Mouse (Mus musculus) midbrain, embryonic 16.5 days (tissue): ENCODE results near the gene Zfr. TPM values are rescaled to one million over a fixed set of nuclear protein-coding genes. Genes with fewer than 3 reads are reported as not detected.
"Not testable (repeated sequence)": the region's sequence is repeated elsewhere in the genome, so short reads cannot be mapped to it uniquely, and the experiment has no call there.

ENCODE experiments used
- ATAC-seq: fragments of 200-750 bp; cut with Nextera tagmentation; 2 replicates; pipeline ENCODE4 v1.8.0; 2017; ENCODE audit warnings: moderate TSS enrichment
- H3K27ac ChIP-seq: fragments of 300-500 bp; sonication (generic); 2 replicates; pipeline ENCODE4 v1.5.1; 2014; ENCODE audit warnings: mild to moderate bottlenecking, low read length, mixed read lengths
- H3K27me3 ChIP-seq: fragments of 300-500 bp; sonication (generic); 2 replicates; pipeline ENCODE4 v1.6.1; 2014; ENCODE audit warnings: low read depth, low read length, mixed read lengths; ENCODE audit not compliant: control insufficient read depth, insufficient read depth
- H3K36me3 ChIP-seq: fragments of 300-500 bp; sonication (generic); 2 replicates; pipeline ENCODE4 v1.6.1; 2014; ENCODE audit warnings: mild to moderate bottlenecking, low read length, moderate library complexity, mixed read lengths; ENCODE audit not compliant: control insufficient read depth, insufficient read depth
- H3K4me1 ChIP-seq: fragments of 300-500 bp; sonication (generic); 2 replicates; pipeline ENCODE4 v1.6.1; 2014; ENCODE audit warnings: mild to moderate bottlenecking, low read length, mixed read lengths; ENCODE audit not compliant: control insufficient read depth, insufficient read depth
- H3K4me2 ChIP-seq: fragments of 300-500 bp; sonication (generic); 2 replicates; pipeline ENCODE4 v1.6.1; 2014; ENCODE audit warnings: mild to moderate bottlenecking, low read length, mixed read lengths
- H3K4me3 ChIP-seq: fragments of 300-500 bp; sonication (generic); 2 replicates; pipeline ENCODE4 v1.5.1; 2014; ENCODE audit warnings: low read depth, mild to moderate bottlenecking, low read length, moderate library complexity, mixed read lengths
- H3K9ac ChIP-seq: fragments of 300-500 bp; sonication (generic); 2 replicates; pipeline ENCODE4 v1.6.1; 2014; ENCODE audit warnings: low read depth, low read length, mixed read lengths
- H3K9me3 ChIP-seq: fragments of 300-500 bp; sonication (generic); replicated peaks from 2 replicates; pipeline ENCODE4 v1.6.1; 2014; ENCODE audit warnings: mild to moderate bottlenecking, low read length, mixed read lengths; ENCODE audit not compliant: control insufficient read depth, poor library complexity, severe bottlenecking
- WGBS: fragments of 180-500 bp; shearing (Covaris S2); extraction: QIAGEN DNeasy Blood & Tissue Kit; methylation state at CpG from one replicate; pipeline ENCODE4 v1.1.7; 2014; 5-methylcytosine and 5-hydroxymethylcytosine counted together
- polyA plus RNA-seq: library from polyadenylated mRNA; unstranded; fragments of >200 nt; fragmentation: Nextera tagmentation; extraction: Ambion mirVana; gene quantifications from 2 replicates; pipeline ENCODE4 v1.2.1, GENCODE M21; 2015

Gene Zfr
- polyA plus RNA-seq, 1 experiment from 2014 or later, result 161 TPM

DNA sequence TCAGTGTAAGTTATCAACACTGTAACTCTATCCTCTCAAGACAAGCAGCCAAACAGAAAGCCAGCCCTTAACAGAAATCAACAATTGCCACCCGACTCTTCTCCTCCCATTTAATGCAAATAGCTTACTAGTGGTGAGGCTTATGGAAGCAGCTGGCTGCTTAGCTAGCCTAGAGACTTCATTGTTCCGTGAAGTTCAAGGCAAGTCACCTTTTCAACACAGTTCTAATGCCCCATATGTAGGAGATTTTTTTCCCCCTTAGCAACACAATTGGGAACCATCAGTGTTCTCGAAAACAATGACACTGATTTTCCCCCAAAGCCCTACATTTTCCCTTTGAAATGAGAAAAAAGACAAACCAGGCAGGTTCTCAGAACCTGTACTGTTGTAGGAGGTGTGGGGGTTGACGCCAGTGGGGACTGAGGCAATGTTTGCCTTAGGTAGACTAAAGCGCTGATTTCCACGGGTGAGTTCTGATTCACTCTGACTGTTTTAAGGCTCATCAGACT lies 1.9 kb upstream of the Zfr start:
- H3K36me3 ChIP-seq, result no peaks in the 10 kb centered on the region
- H3K27me3 ChIP-seq, result no peaks in the 10 kb centered on the region
- H3K27ac ChIP-seq, result no peak overlapping the region
- H3K9me3 ChIP-seq, result no peaks in the 10 kb centered on the region
- ATAC-seq, result no peak
- H3K4me1 ChIP-seq, result peaks cover 11% of the 10 kb centered on the region
- no peak overlapping the region for H3K4me3 ChIP-seq
- no peak overlapping the region for H3K9ac ChIP-seq
- no peak overlapping the region for H3K4me2 ChIP-seq
- 23% methylated on average over 6 of the region's 6 CpGs for WGBS

DNA sequence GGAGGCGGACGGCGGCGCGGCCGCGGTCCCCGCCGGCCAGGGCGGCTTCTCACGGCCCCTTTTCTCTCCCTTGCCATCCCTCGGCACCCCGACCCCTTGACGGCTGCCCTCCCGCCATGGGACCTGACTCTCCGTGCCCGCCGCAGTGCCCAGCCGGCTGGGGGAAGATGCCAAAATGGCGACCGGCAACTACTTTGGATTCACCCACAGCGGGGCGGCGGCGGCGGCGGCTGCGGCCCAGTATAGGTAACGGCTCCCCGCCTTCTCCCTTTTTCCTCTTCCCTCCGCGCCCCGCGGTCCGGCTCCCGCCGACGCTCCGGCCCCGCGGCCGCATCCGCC lies 431 bp downstream of the Zfr start:
- H3K27ac ChIP-seq, result peak overlapping the region; percentile 96
- peak overlapping the region; percentile 96 for H3K4me3 ChIP-seq
- peak overlapping the region; percentile 91 for H3K4me2 ChIP-seq
- no peaks in the 10 kb centered on the region for H3K9me3 ChIP-seq
- peak overlapping the region; percentile 99 for H3K9ac ChIP-seq
- H3K27me3 ChIP-seq, result no peaks in the 10 kb centered on the region
- peaks cover 20% of the 10 kb centered on the region for H3K4me1 ChIP-seq
- peak; percentile 43; the same call in 1 of the 2 replicates for ATAC-seq
- under 1% methylated on average over 33 of the region's 43 CpGs for WGBS
- H3K36me3 ChIP-seq, result no peaks in the 10 kb centered on the region

DNA sequence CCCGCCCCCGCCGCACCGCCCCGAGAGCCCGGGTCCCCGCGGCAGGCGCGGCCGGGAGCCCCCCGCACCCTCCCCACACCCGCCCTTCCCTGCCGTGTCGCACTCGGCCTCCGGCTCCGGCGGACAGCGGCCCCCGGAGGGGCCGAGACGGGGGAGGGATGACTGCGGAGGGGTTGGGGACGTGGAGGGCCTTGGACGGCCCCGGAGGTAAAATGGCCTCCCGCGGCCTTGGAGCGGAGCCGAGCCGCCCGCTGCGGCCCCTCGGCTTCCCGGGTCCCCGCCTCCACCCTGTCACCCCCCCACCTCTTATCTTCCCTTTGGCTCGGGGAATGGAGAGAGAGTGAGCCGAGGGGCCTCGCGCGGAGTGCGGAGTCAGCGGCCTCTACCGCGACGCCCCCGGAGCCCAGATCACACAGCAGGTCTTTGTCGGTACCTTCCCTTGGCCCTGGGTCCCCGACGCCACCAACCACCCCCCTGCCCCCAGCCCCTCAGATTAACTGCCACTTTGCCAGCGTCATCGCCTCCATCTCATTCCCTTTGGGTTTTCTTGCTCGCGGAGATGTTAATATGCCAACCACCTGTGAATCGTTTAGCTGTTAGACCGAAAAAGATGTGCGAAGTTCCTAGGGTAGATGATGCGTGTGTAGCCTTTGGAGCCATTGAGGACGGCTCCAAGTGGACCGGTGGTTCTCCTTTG lies 949 bp downstream of the Zfr start:
- H3K9me3 ChIP-seq, result no peaks in the 10 kb centered on the region
- H3K4me2 ChIP-seq, result peak overlapping the region; percentile 91
- no peaks in the 10 kb centered on the region for H3K27me3 ChIP-seq
- WGBS, result 0% methylated on average over 31 of the region's 61 CpGs
- ATAC-seq, result peak; percentile 27
- peak overlapping the region; percentile 96 for H3K27ac ChIP-seq
- H3K36me3 ChIP-seq, result no peaks in the 10 kb centered on the region
- peaks cover 20% of the 10 kb centered on the region for H3K4me1 ChIP-seq
- H3K4me3 ChIP-seq, result peak overlapping the region; percentile 96
- peak overlapping the region; percentile 99 for H3K9ac ChIP-seq

GRCm38 (mm10) chr15:12119129-12119466 lies 1.5 kb downstream of the Zfr start:
- no peaks in the 10 kb centered on the region for H3K9me3 ChIP-seq
- H3K27ac ChIP-seq, result peak overlapping the region; percentile 96
- H3K36me3 ChIP-seq, result no peaks in the 10 kb centered on the region
- peaks cover 20% of the 10 kb centered on the region for H3K4me1 ChIP-seq
- peak overlapping the region; percentile 99 for H3K9ac ChIP-seq
- 8% methylated on average over 7 of the region's 7 CpGs for WGBS
- ATAC-seq, result no peak
- H3K4me2 ChIP-seq, result peak overlapping the region; percentile 91
- H3K4me3 ChIP-seq, result peak overlapping the region; percentile 96
- H3K27me3 ChIP-seq, result no peaks in the 10 kb centered on the region

GRCm38 (mm10) chr15:12124913-12125312 lies 7.3 kb downstream of the Zfr start:
- Histone ChIP-seq H3K27me3 (no peaks in the 10 kb centered on the region), H3K36me3 (no peaks in the 10 kb centered on the region), H3K27ac (no peak overlapping the region), H3K4me2 (no peak overlapping the region), H3K4me3 (no peak overlapping the region), H3K4me1 (peaks cover 13% of the 10 kb centered on the region), H3K9me3 (no peaks in the 10 kb centered on the region), H3K9ac (no peak overlapping the region)
- no peak for ATAC-seq
- 93% methylated on average over 1 of the region's 1 CpGs for WGBS

GRCm38 (mm10) chr15:12130871-12131270 lies 13.2 kb downstream of the Zfr start:
- H3K27me3 ChIP-seq, H3K9me3 ChIP-seq, H3K27ac ChIP-seq, H3K4me3 ChIP-seq, H3K9ac ChIP-seq, H3K4me2 ChIP-seq, H3K4me1 ChIP-seq, H3K36me3 ChIP-seq, ATAC-seq: not testable (repeated sequence)
- WGBS, result 95% methylated on average over 3 of the region's 3 CpGs

GRCm38 (mm10) chr15:12134546-12134945 lies 16.9 kb downstream of the Zfr start:
- Histone ChIP-seq H3K4me2 (no peak overlapping the region), H3K36me3 (0 out of 2 replicates have a peak, but pooled peaks cover 3% of the 10 kb centered on the region), H3K9ac (no peak overlapping the region), H3K27ac (no peak overlapping the region), H3K4me3 (no peak overlapping the region), H3K4me1 (no peaks in the 10 kb centered on the region), H3K9me3 (no peaks in the 10 kb centered on the region), H3K27me3 (no peaks in the 10 kb centered on the region)
- 44% methylated on average over 1 of the region's 1 CpGs for WGBS
- no peak for ATAC-seq

DNA sequence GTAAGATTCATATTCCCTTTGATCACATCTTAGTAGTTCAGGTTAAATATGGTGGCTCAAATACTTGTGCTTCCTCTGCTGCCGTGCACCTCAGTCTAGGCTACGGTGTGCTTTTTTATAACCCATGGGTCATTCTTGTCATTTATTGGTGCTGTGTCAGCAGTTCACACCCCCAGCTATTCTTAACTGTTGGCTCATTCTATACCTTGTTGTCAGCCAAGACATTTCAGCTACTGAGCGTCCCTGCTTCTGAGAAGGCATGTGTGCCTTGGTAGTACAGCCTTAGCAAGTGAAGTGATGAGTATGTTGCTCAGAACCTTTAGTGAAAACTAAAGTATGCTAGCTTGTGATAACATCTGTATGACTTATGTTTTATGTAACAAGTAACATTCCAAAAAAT lies 17.7 kb downstream of the Zfr start:
- Histone ChIP-seq H3K4me3 (no peak overlapping the region), H3K27me3 (no peaks in the 10 kb centered on the region), H3K9me3 (no peaks in the 10 kb centered on the region), H3K27ac (no peak overlapping the region), H3K4me1 (no peaks in the 10 kb centered on the region), H3K9ac (no peak overlapping the region), H3K36me3 (peaks cover 5% of the 10 kb centered on the region), H3K4me2 (no peak overlapping the region)
- 70% methylated on average over 3 of the region's 3 CpGs for WGBS
- ATAC-seq, result no peak

- H3K9ac ChIP-seq, result no peak overlapping the region
- H3K36me3 ChIP-seq, result peaks cover 6% of the 10 kb centered on the region
- H3K27me3 ChIP-seq, result no peaks in the 10 kb centered on the region
- no peaks in the 10 kb centered on the region for H3K4me1 ChIP-seq
- H3K4me2 ChIP-seq, result no peak overlapping the region
- WGBS, result 91% methylated on average over 6 of the region's 6 CpGs
- H3K4me3 ChIP-seq, result no peak overlapping the region
- no peak overlapping the region for H3K27ac ChIP-seq
- H3K9me3 ChIP-seq, result no peaks in the 10 kb centered on the region
- ATAC-seq, result no peak
These were observed 18.7 kb downstream of the Zfr start for GRCm38 (mm10) chr15:12136371-12136770.
